Mouse (Mus musculus): ENCODE data around the gene Tns2.

- TF ChIP-seq HCFC1 (IDR thresholded peaks at IDR 0.05; ENCODE audit: low read depth, low read length), result no peak
- TF ChIP-seq POLR2A (IDR thresholded peaks at IDR 0.05; ENCODE audit: control insufficient read depth in 1 of 2, insufficient read depth in 1 of 2, low read depth in 1 of 2, low read length in 2 of 2, poor library complexity in 1 of 2), result no peak
- no peak for TF ChIP-seq CTCF (IDR thresholded peaks at IDR 0.05 in 2 of 3, conservative IDR thresholded peaks at IDR 0.05 in 1 of 3; ENCODE audit: control insufficient read depth in 1 of 3, insufficient read depth in 1 of 3, low read depth in 2 of 3, low read length in 3 of 3, poor library complexity in 1 of 3, severe bottlenecking in 1 of 3)
- TF ChIP-seq KAT2A (conservative IDR thresholded peaks at IDR 0.05; ENCODE audit: low read depth, low read length), result no peak
- TF ChIP-seq ZC3H11A (IDR thresholded peaks at IDR 0.05; ENCODE audit: low read depth, low read length), result no peak
- TF ChIP-seq ZKSCAN1 (IDR thresholded peaks at IDR 0.05; ENCODE audit: low read depth, low read length), result no peak
- TF ChIP-seq USF1 (IDR thresholded peaks at IDR 0.05; ENCODE audit: low read depth, low read length), result no peak
- TF ChIP-seq POLR2AphosphoS2 (IDR thresholded peaks at IDR 0.05; ENCODE audit: low read length), result no peak
- TF ChIP-seq RAD21 (IDR thresholded peaks at IDR 0.05; ENCODE audit: low read depth, low read length), result no peak
- TF ChIP-seq SIN3A (IDR thresholded peaks at IDR 0.05; ENCODE audit: low read length), result no peak
Observed at GRCm38 (mm10) chr15:102144274-102144711, 44.1 kb downstream of the Tns2 start, which contains the start of gene Igfbp6.

All from MEL (cell line).